Mouse (Mus musculus): ENCODE data around the gene Amn. TPM values are rescaled to one million over a fixed set of nuclear protein-coding genes. Genes with fewer than 3 reads are reported as not detected.

Amn gene
- 3.9 to 7.1 TPM (median 5.8 TPM) in 4 replicates for total RNA-seq (2023; ENCODE audit: inconsistent age)

GRCm38 (mm10) chr12:111270629-111271277 is at the start of gene Amn:
Gene Amn, plus strand, starts transcription at chr12:111271095.

Other genes starting within 250 kb of the Amn start
- gene Rcor1, start 231.7 kb upstream of the Amn start, total RNA-seq (2023; ENCODE audit: inconsistent age): 36.2 to 41.6 TPM (median 36.7 TPM) in 4 replicates
- 72.6 to 89.5 TPM (median 77.8 TPM) in 4 replicates for gene Traf3, start 104.7 kb upstream of the Amn start, total RNA-seq (2023; ENCODE audit: inconsistent age)
- gene 4930595D18Rik, start 86.6 kb upstream of the Amn start, total RNA-seq (2023; ENCODE audit: inconsistent age): not detected in 4 replicates
- 9.8 to 11.8 TPM (median 11.0 TPM) in 4 replicates for gene Cdc42bpb, start 106.6 kb downstream of the Amn start, total RNA-seq (2023; ENCODE audit: inconsistent age)
- not detected in 4 replicates for gene Lbhd2, start 135.7 kb downstream of the Amn start, total RNA-seq (2023; ENCODE audit: inconsistent age)
- not detected in 4 replicates for gene Exoc3l4, start 145.9 kb downstream of the Amn start, total RNA-seq (2023; ENCODE audit: inconsistent age)
- gene Tnfaip2, start 171.4 kb downstream of the Amn start, total RNA-seq (2023; ENCODE audit: inconsistent age): 1.9 to 6.4 TPM (median 4.6 TPM) in 4 replicates
- gene Gm266, start 214.7 kb downstream of the Amn start, total RNA-seq (2023; ENCODE audit: inconsistent age): not detected in 4 replicates